Mouse (Mus musculus): ENCODE measurements around the gene Tbc1d24. TPM values are rescaled to one million over a fixed set of nuclear protein-coding genes. Genes with fewer than 3 reads are reported as not detected.

Gene Tbc1d24
- polyA plus RNA-seq, 1 experiment from 2014 or later, result 8.4 TPM

- no peaks in the 10 kb centered on the region for H3K9me3 ChIP-seq (ENCODE audit: control insufficient read depth, low read length)
- no peak for ATAC-seq (replicated peaks; ENCODE audit: low FRiP score)
- DNase-seq (ENCODE audit: low spot score), result no peak
- WGBS, result 69% methylated on average over 4 of the region's 4 CpGs
- no peak overlapping the region for H3K9ac ChIP-seq (ENCODE audit: low read length)
- no peak overlapping the region for H3K4me3 ChIP-seq (ENCODE audit: low read depth, low read length)
- no peak overlapping the region for H3K4me2 ChIP-seq (ENCODE audit: low read depth, low read length, severe bottlenecking)
- H3K4me1 ChIP-seq (replicated peaks; ENCODE audit: control insufficient read depth, insufficient read depth, low read length), result peaks cover 11% of the 10 kb centered on the region
- H3K36me3 ChIP-seq (ENCODE audit: control insufficient read depth, insufficient read depth, low read length), result peaks cover 10% of the 10 kb centered on the region
- H3K27me3 ChIP-seq (ENCODE audit: control insufficient read depth, insufficient read depth, low read length), result no peaks in the 10 kb centered on the region
- H3K27ac ChIP-seq (ENCODE audit: low read depth, low read length), result no peak overlapping the region
These were observed 11.5 kb upstream of the Tbc1d24 start for GRCm38 (mm10) chr17:24216836-24217235.

- no peak overlapping the region for H3K9ac ChIP-seq (ENCODE audit: low read length)
- ATAC-seq (replicated peaks; ENCODE audit: low FRiP score) (no peak), DNase-seq (ENCODE audit: low spot score) (no peak)
- H3K4me1 ChIP-seq (replicated peaks; ENCODE audit: control insufficient read depth, insufficient read depth, low read length), result peaks cover 23% of the 10 kb centered on the region
- H3K4me3 ChIP-seq (ENCODE audit: low read depth, low read length), result no peak overlapping the region
- peaks cover 10% of the 10 kb centered on the region for H3K36me3 ChIP-seq (ENCODE audit: control insufficient read depth, insufficient read depth, low read length)
- peaks cover 5% of the 10 kb centered on the region for H3K27me3 ChIP-seq (ENCODE audit: control insufficient read depth, insufficient read depth, low read length)
- 74% methylated on average over 6 of the region's 6 CpGs for WGBS
- H3K9me3 ChIP-seq (ENCODE audit: control insufficient read depth, low read length), result no peaks in the 10 kb centered on the region
- H3K4me2 ChIP-seq (ENCODE audit: low read depth, low read length, severe bottlenecking), result no peak overlapping the region
- no peak overlapping the region for H3K27ac ChIP-seq (ENCODE audit: low read depth, low read length)
These were observed 7.8 kb upstream of the Tbc1d24 start for GRCm38 (mm10) chr17:24213186-24213585.

DNA sequence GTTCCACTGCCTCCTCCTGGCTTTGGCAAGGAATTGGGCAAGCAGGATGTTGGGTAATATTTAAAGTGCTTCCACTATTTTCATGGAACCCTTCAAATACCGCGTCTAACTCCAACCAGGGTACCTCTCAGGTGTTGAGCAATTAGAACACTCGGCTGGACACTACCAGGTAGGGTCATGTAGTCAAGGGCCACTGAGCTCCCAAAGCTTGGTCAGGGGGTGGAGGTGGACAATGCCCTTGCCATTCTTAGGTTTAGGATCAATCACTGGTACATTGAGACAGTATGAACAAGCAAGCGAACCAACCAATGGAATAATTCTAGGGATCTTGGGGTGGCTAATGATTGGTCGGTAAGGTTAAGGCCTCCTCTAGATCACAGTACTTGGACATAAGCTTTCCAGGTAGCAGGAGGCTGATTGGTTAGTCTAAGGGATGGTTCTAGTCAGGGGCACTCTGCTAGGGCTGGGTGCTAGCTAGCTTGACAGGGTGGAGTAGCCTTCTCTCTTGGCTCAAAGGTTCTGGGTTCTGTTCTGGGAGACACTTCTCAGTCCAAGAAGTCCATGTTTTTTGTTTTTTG is 7.2 kb upstream of the Tbc1d24 start:
- peaks cover 23% of the 10 kb centered on the region for H3K4me1 ChIP-seq (replicated peaks; ENCODE audit: control insufficient read depth, insufficient read depth, low read length)
- no peak for DNase-seq (ENCODE audit: low spot score)
- no peak overlapping the region for H3K27ac ChIP-seq (ENCODE audit: low read depth, low read length)
- H3K27me3 ChIP-seq (ENCODE audit: control insufficient read depth, insufficient read depth, low read length), result peaks cover 12% of the 10 kb centered on the region
- 26% methylated on average over 5 of the region's 5 CpGs for WGBS
- peak overlapping the region; percentile 46 for H3K4me3 ChIP-seq (ENCODE audit: low read depth, low read length)
- H3K36me3 ChIP-seq (ENCODE audit: control insufficient read depth, insufficient read depth, low read length), result peaks cover 10% of the 10 kb centered on the region
- H3K4me2 ChIP-seq (ENCODE audit: low read depth, low read length, severe bottlenecking), result peak overlapping the region; percentile 90
- peak overlapping the region; percentile 74 for H3K9ac ChIP-seq (ENCODE audit: low read length)
- peak; percentile 8; the same call in 1 of the 2 replicates for ATAC-seq (replicated peaks; ENCODE audit: low FRiP score)
- H3K9me3 ChIP-seq (ENCODE audit: control insufficient read depth, low read length), result no peaks in the 10 kb centered on the region

GRCm38 (mm10) chr17:24211631-24212440 is 6.5 kb upstream of the Tbc1d24 start:
- Histone ChIP-seq H3K4me2 (ENCODE audit: low read depth, low read length, severe bottlenecking) (peak overlapping the region; percentile 90), H3K9ac (ENCODE audit: low read length) (peak overlapping the region; percentile 74), H3K4me3 (ENCODE audit: low read depth, low read length) (peak overlapping the region; percentile 46), H3K36me3 (ENCODE audit: control insufficient read depth, insufficient read depth, low read length) (peaks cover 10% of the 10 kb centered on the region), H3K9me3 (ENCODE audit: control insufficient read depth, low read length) (no peaks in the 10 kb centered on the region), H3K4me1 (replicated peaks; ENCODE audit: control insufficient read depth, insufficient read depth, low read length) (peaks cover 27% of the 10 kb centered on the region), H3K27ac (ENCODE audit: low read depth, low read length) (0 out of 2 replicates have a peak overlapping the region, but pooled peaks have one; percentile 14), H3K27me3 (ENCODE audit: control insufficient read depth, insufficient read depth, low read length) (peaks cover 18% of the 10 kb centered on the region)
- DNase-seq (ENCODE audit: low spot score) (peak; percentile 85), ATAC-seq (replicated peaks; ENCODE audit: low FRiP score) (peak; percentile 59)
- WGBS, result 2% methylated on average over 37 of the region's 37 CpGs

GRCm38 (mm10) chr17:24210591-24210990 is 5.2 kb upstream of the Tbc1d24 start:
- no peak overlapping the region for H3K9ac ChIP-seq (ENCODE audit: low read length)
- H3K4me3 ChIP-seq (ENCODE audit: low read depth, low read length), result no peak overlapping the region
- peaks cover 38% of the 10 kb centered on the region for H3K4me1 ChIP-seq (replicated peaks; ENCODE audit: control insufficient read depth, insufficient read depth, low read length)
- H3K27me3 ChIP-seq (ENCODE audit: control insufficient read depth, insufficient read depth, low read length), result peaks cover 23% of the 10 kb centered on the region
- H3K27ac ChIP-seq (ENCODE audit: low read depth, low read length), result no peak overlapping the region
- DNase-seq (ENCODE audit: low spot score) (no peak), ATAC-seq (replicated peaks; ENCODE audit: low FRiP score) (no peak)
- 85% methylated on average over 3 of the region's 3 CpGs for WGBS
- peaks cover 5% of the 10 kb centered on the region; the same call in 1 of the 2 replicates for H3K36me3 ChIP-seq (ENCODE audit: control insufficient read depth, insufficient read depth, low read length)
- no peaks in the 10 kb centered on the region for H3K9me3 ChIP-seq (ENCODE audit: control insufficient read depth, low read length)
- no peak overlapping the region for H3K4me2 ChIP-seq (ENCODE audit: low read depth, low read length, severe bottlenecking)

DNA sequence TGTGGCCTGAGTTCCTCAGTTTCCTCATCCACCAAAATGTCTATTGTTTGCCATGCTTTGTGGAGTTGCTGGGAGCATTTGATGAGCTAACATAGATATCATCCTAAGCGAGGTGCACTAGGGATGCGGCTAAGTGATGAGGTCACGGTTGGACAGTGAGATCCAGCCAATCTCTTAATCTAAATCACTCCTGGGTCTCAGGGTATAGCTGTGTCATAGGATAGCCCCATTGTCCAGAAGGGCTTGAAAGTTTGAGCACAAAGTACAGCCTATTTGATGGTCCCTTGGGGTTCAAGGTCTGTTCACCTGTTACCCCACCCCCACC is 4.5 kb upstream of the Tbc1d24 start:
- no peaks in the 10 kb centered on the region for H3K9me3 ChIP-seq (ENCODE audit: control insufficient read depth, low read length)
- H3K36me3 ChIP-seq (ENCODE audit: control insufficient read depth, insufficient read depth, low read length), result no peaks in the 10 kb centered on the region
- H3K4me3 ChIP-seq (ENCODE audit: low read depth, low read length), result no peak overlapping the region
- 0 out of 2 replicates have a peak overlapping the region, but pooled peaks have one; percentile 52 for H3K27ac ChIP-seq (ENCODE audit: low read depth, low read length)
- H3K4me2 ChIP-seq (ENCODE audit: low read depth, low read length, severe bottlenecking), result peak overlapping the region; percentile 90; the same call in 1 of the 2 replicates
- peaks cover 39% of the 10 kb centered on the region for H3K4me1 ChIP-seq (replicated peaks; ENCODE audit: control insufficient read depth, insufficient read depth, low read length)
- WGBS, result 68% methylated on average over 3 of the region's 3 CpGs
- ATAC-seq (replicated peaks; ENCODE audit: low FRiP score), result no peak
- H3K27me3 ChIP-seq (ENCODE audit: control insufficient read depth, insufficient read depth, low read length), result peaks cover 23% of the 10 kb centered on the region
- no peak for DNase-seq (ENCODE audit: low spot score)
- no peak overlapping the region; the same call in 1 of the 2 replicates for H3K9ac ChIP-seq (ENCODE audit: low read length)

GRCm38 (mm10) chr17:24209043-24209915 is 3.9 kb upstream of the Tbc1d24 start, which contains the start of gene Ntn3:
Gene Ntn3, minus strand, starts transcription at chr17:24209531.
- H3K4me1 ChIP-seq (replicated peaks; ENCODE audit: control insufficient read depth, insufficient read depth, low read length), result peaks cover 42% of the 10 kb centered on the region
- H3K27me3 ChIP-seq (ENCODE audit: control insufficient read depth, insufficient read depth, low read length), result peaks cover 23% of the 10 kb centered on the region
- peak within 1 kb of the TSS; percentile 90 for H3K4me2 ChIP-seq (ENCODE audit: low read depth, low read length, severe bottlenecking)
- WGBS, result under 1% methylated on average over 43 of the region's 43 CpGs
- no peaks in the 10 kb centered on the region for H3K9me3 ChIP-seq (ENCODE audit: control insufficient read depth, low read length)
- H3K27ac ChIP-seq (ENCODE audit: low read depth, low read length), result peak within 1 kb of the TSS; percentile 52; the same call in 1 of the 2 replicates
- ATAC-seq (replicated peaks; ENCODE audit: low FRiP score) (peak; percentile 45), DNase-seq (ENCODE audit: low spot score) (peak; percentile 87)
- peak within 1 kb of the TSS; percentile 43 for H3K4me3 ChIP-seq (ENCODE audit: low read depth, low read length)
- H3K9ac ChIP-seq (ENCODE audit: low read length), result peak within 1 kb of the TSS; percentile 80
- H3K36me3 ChIP-seq (ENCODE audit: control insufficient read depth, insufficient read depth, low read length), result no peaks in the 10 kb centered on the region

DNA sequence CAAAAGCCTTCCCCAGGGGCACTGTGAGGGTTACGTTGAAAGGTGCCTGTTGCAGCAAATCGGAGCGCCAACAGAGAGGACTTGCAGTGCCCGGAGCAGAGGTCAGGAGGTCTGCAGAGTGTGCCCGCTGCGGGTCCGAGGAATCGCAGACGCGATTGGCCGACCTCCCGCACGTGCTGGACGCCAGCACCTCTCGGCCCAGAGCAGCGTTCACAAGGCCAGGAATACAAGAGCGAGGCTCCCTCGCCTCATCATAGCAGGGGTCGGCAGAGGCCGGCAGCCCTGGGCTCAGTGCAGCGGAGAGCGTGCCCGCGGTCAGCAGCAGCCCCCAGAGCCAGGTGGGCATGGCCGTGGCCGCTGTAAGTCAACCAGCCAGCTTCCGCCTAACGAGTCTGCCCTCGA is 3.3 kb upstream of the Tbc1d24 start:
- Histone ChIP-seq H3K9ac (ENCODE audit: low read length) (peak overlapping the region; percentile 80), H3K4me1 (replicated peaks; ENCODE audit: control insufficient read depth, insufficient read depth, low read length) (peaks cover 42% of the 10 kb centered on the region), H3K4me3 (ENCODE audit: low read depth, low read length) (peak overlapping the region; percentile 43), H3K4me2 (ENCODE audit: low read depth, low read length, severe bottlenecking) (peak overlapping the region; percentile 90), H3K36me3 (ENCODE audit: control insufficient read depth, insufficient read depth, low read length) (no peaks in the 10 kb centered on the region), H3K27ac (ENCODE audit: low read depth, low read length) (peak overlapping the region; percentile 52; the same call in 1 of the 2 replicates), H3K27me3 (ENCODE audit: control insufficient read depth, insufficient read depth, low read length) (peaks cover 23% of the 10 kb centered on the region), H3K9me3 (ENCODE audit: control insufficient read depth, low read length) (no peaks in the 10 kb centered on the region)
- DNase-seq (ENCODE audit: low spot score) (no peak), ATAC-seq (replicated peaks; ENCODE audit: low FRiP score) (no peak)
- 1% methylated on average over 29 of the region's 29 CpGs for WGBS

All from forebrain, embryonic 11.5 days (tissue).